Mouse (Mus musculus) bone marrow, adult 2 months (tissue): ENCODE data around the gene Ube2n. TPM values are rescaled to one million over a fixed set of nuclear protein-coding genes. Genes with fewer than 3 reads are reported as not detected.

ENCODE experiments used
- H3K27ac ChIP-seq: fragments of 200-500 bp; 2 replicates; pipeline ENCODE4 v1.5.1; 2012; ENCODE audit warnings: low read depth, mild to moderate bottlenecking, control low read depth, inconsistent platforms, low read length; ENCODE audit not compliant: control insufficient read depth, poor library complexity, insufficient read depth
- H3K4me1 ChIP-seq: fragments of 200-500 bp; 2 replicates; pipeline ENCODE4 v1.6.1; 2011; ENCODE audit warnings: low read length; ENCODE audit not compliant: control insufficient read depth, insufficient read depth
- H3K4me3 ChIP-seq: fragments of 200-500 bp; replicated peaks from 2 replicates; pipeline ENCODE3; 2011; ENCODE audit warnings: mild to moderate bottlenecking, low read depth, low read length, control low read depth; ENCODE audit not compliant: control insufficient read depth
- CTCF ChIP-seq: fragments of 200-500 bp; IDR thresholded peaks from 2 replicates; pipeline ENCODE4 v1.5.1; 2011; ENCODE audit warnings: low read length, control low read depth; ENCODE audit not compliant: control insufficient read depth, insufficient read depth
- POLR2A ChIP-seq: fragments of 200-500 bp; IDR thresholded peaks from 2 replicates; pipeline ENCODE4 v1.6.1; 2011; ENCODE audit warnings: low read depth, mild to moderate bottlenecking, control low read depth, low read length, borderline replicate concordance; ENCODE audit not compliant: control insufficient read depth
- WGBS: fragments of 180-500 bp; shearing (Covaris S2); methylation state at CpG from one replicate; pipeline ENCODE4 v1.1.7; 2018; 5-methylcytosine and 5-hydroxymethylcytosine counted together
- polyA plus RNA-seq: library from polyadenylated mRNA; stranded (reverse); fragments of >200 nt; gene quantifications from 2 replicates; pipeline ENCODE4 v1.2.4, GENCODE M21; 2011; ENCODE audit warnings: low replicate concordance; ENCODE audit not compliant: missing spikeins, insufficient read depth, insufficient read length

Gene Ube2n
- polyA plus RNA-seq, 1 experiment: 80.7 TPM

GRCm38 (mm10) chr10:95533382-95533781 lies 18.4 kb downstream of the Ube2n start:
- TF ChIP-seq CTCF: no peak
- TF ChIP-seq POLR2A: no peak
- Histone ChIP-seq H3K27ac (no peak overlapping the region), H3K4me1 (no peaks in the 10 kb centered on the region), H3K4me3 (no peak overlapping the region)
- WGBS: 91% methylated on average over 7 of the region's 7 CpGs

- 77% methylated on average over 8 of the region's 8 CpGs for WGBS
- TF ChIP-seq CTCF: no peak
- no peak for TF ChIP-seq POLR2A
- Histone ChIP-seq H3K4me3 (no peak overlapping the region), H3K27ac (no peak overlapping the region), H3K4me1 (no peaks in the 10 kb centered on the region)
These were observed 20.7 kb downstream of the Ube2n start for GRCm38 (mm10) chr10:95535399-95536221.

- TF ChIP-seq POLR2A: no peak
- no peak for TF ChIP-seq CTCF
- Histone ChIP-seq H3K4me1 (no peaks in the 10 kb centered on the region), H3K27ac (no peak overlapping the region), H3K4me3 (no peak overlapping the region)
- WGBS: 70% methylated on average over 6 of the region's 6 CpGs
These were observed 21.2 kb downstream of the Ube2n start for GRCm38 (mm10) chr10:95536222-95536541.

- TF ChIP-seq POLR2A (no peak), CTCF (no peak)
- no peaks in the 10 kb centered on the region for H3K4me1 ChIP-seq
- H3K4me3 ChIP-seq: no peak overlapping the region
- no peak overlapping the region for H3K27ac ChIP-seq
- WGBS: 87% methylated on average over 3 of the region's 3 CpGs
These were observed 24.3 kb downstream of the Ube2n start for GRCm38 (mm10) chr10:95539260-95539659.

- Histone ChIP-seq H3K4me1 (no peaks in the 10 kb centered on the region), H3K27ac (no peak overlapping the region), H3K4me3 (no peak overlapping the region)
- no peak for TF ChIP-seq CTCF
- no peak for TF ChIP-seq POLR2A
- WGBS: 83% methylated on average over 3 of the region's 3 CpGs
These were observed 24.9 kb downstream of the Ube2n start for GRCm38 (mm10) chr10:95539841-95540240.

GRCm38 (mm10) chr10:95542916-95543315 lies 28.0 kb downstream of the Ube2n start:
- 96% methylated on average over 4 of the region's 4 CpGs for WGBS
- TF ChIP-seq CTCF (no peak), POLR2A (no peak)
- Histone ChIP-seq H3K27ac (no peak overlapping the region), H3K4me1 (no peaks in the 10 kb centered on the region), H3K4me3 (no peak overlapping the region)

- Histone ChIP-seq H3K4me1 (no peaks in the 10 kb centered on the region), H3K27ac (no peak overlapping the region), H3K4me3 (no peak overlapping the region)
- WGBS: 84% methylated on average over 2 of the region's 2 CpGs
- no peak for TF ChIP-seq POLR2A
- no peak for TF ChIP-seq CTCF
These were observed 28.4 kb downstream of the Ube2n start for GRCm38 (mm10) chr10:95543377-95543776.

- H3K4me3 ChIP-seq: no peak overlapping the region
- H3K27ac ChIP-seq: no peak overlapping the region
- no peaks in the 10 kb centered on the region for H3K4me1 ChIP-seq
- TF ChIP-seq POLR2A: no peak
- TF ChIP-seq CTCF: no peak
These were observed 29.1 kb downstream of the Ube2n start for GRCm38 (mm10) chr10:95544004-95544403.

- 89% methylated on average over 2 of the region's 2 CpGs for WGBS
These were observed 29.7 kb downstream of the Ube2n start for GRCm38 (mm10) chr10:95544651-95545050.

More at GRCm38 (mm10) chr10:95544651-95545050, 29.7 kb downstream of the Ube2n start:
- Histone ChIP-seq H3K27ac (no peak overlapping the region), H3K4me3 (no peak overlapping the region), H3K4me1 (no peaks in the 10 kb centered on the region)
- TF ChIP-seq CTCF: no peak
- TF ChIP-seq POLR2A: no peak
